Mouse (Mus musculus): ENCODE results near the gene Ccnf. TPM values are rescaled to one million over a fixed set of nuclear protein-coding genes. Genes with fewer than 3 reads are reported as not detected.
A peak's percentile ranks its signal among the peaks of the same experiment; 100 is the strongest.

Gene Ccnf
- polyA plus RNA-seq, 1 experiment from 2014 or later = 95.6 TPM

GRCm38 (mm10) chr17:24209043-24209915 lies 42.0 kb downstream of the Ccnf start, which contains the start of gene Ntn3:
Gene Ntn3 (minus strand): TSS chr17:24209531.
- Histone ChIP-seq H3K36me3 (ENCODE audit: control insufficient read depth, insufficient read depth, low read length) (no peaks in the 10 kb centered on the region), H3K9ac (ENCODE audit: low read depth, low read length) (peak within 1 kb of the TSS; percentile 80), H3K4me2 (peak within 1 kb of the TSS; percentile 100), H3K4me3 (ENCODE audit: low read depth, low read length) (peak within 1 kb of the TSS; percentile 72), H3K27me3 (replicated peaks; ENCODE audit: control insufficient read depth, insufficient read depth, low read length) (peaks cover 25% of the 10 kb centered on the region), H3K9me3 (ENCODE audit: control insufficient read depth, low read length) (no peaks in the 10 kb centered on the region), H3K4me1 (replicated peaks; ENCODE audit: control insufficient read depth, insufficient read depth, low read length) (peaks cover 74% of the 10 kb centered on the region), H3K27ac (ENCODE audit: low read depth, low read length) (peak within 1 kb of the TSS; percentile 97)
- DNase-seq (ENCODE audit: low spot score) = peak; percentile 84
- WGBS = 2% methylated on average over 42 of the region's 43 CpGs
- ATAC-seq (replicated peaks; ENCODE audit: low FRiP score) = peak; percentile 85

GRCm38 (mm10) chr17:24208641-24209042 lies 42.6 kb downstream of the Ccnf start:
- 5% methylated on average over 29 of the region's 29 CpGs for WGBS
- Histone ChIP-seq H3K9ac (ENCODE audit: low read depth, low read length) (peak overlapping the region; percentile 80), H3K9me3 (ENCODE audit: control insufficient read depth, low read length) (no peaks in the 10 kb centered on the region), H3K27ac (ENCODE audit: low read depth, low read length) (peak overlapping the region; percentile 97), H3K4me3 (ENCODE audit: low read depth, low read length) (peak overlapping the region; percentile 72), H3K27me3 (replicated peaks; ENCODE audit: control insufficient read depth, insufficient read depth, low read length) (peaks cover 25% of the 10 kb centered on the region), H3K36me3 (ENCODE audit: control insufficient read depth, insufficient read depth, low read length) (no peaks in the 10 kb centered on the region), H3K4me2 (peak overlapping the region; percentile 100), H3K4me1 (replicated peaks; ENCODE audit: control insufficient read depth, insufficient read depth, low read length) (peaks cover 81% of the 10 kb centered on the region)
- DNase-seq (ENCODE audit: low spot score) (no peak), ATAC-seq (replicated peaks; ENCODE audit: low FRiP score) (no peak)

GRCm38 (mm10) chr17:24207768-24208640 lies 43.3 kb downstream of the Ccnf start:
- Histone ChIP-seq H3K9ac (ENCODE audit: low read depth, low read length) (peak overlapping the region; percentile 91), H3K27me3 (replicated peaks; ENCODE audit: control insufficient read depth, insufficient read depth, low read length) (peaks cover 25% of the 10 kb centered on the region), H3K36me3 (ENCODE audit: control insufficient read depth, insufficient read depth, low read length) (no peaks in the 10 kb centered on the region), H3K27ac (ENCODE audit: low read depth, low read length) (peak overlapping the region; percentile 97), H3K9me3 (ENCODE audit: control insufficient read depth, low read length) (no peaks in the 10 kb centered on the region), H3K4me1 (replicated peaks; ENCODE audit: control insufficient read depth, insufficient read depth, low read length) (peaks cover 86% of the 10 kb centered on the region), H3K4me2 (peak overlapping the region; percentile 100), H3K4me3 (ENCODE audit: low read depth, low read length) (peak overlapping the region; percentile 72)
- ATAC-seq (replicated peaks; ENCODE audit: low FRiP score) (no peak), DNase-seq (ENCODE audit: low spot score) (no peak)
- WGBS = 67% methylated on average over 34 of the region's 34 CpGs

GRCm38 (mm10) chr17:24206451-24207351 lies 44.6 kb downstream of the Ccnf start:
- no peaks in the 10 kb centered on the region for H3K36me3 ChIP-seq (ENCODE audit: control insufficient read depth, insufficient read depth, low read length)
- H3K4me2 ChIP-seq = peak overlapping the region; percentile 100
- ATAC-seq (replicated peaks; ENCODE audit: low FRiP score) (peak; percentile 49), DNase-seq (ENCODE audit: low spot score) (peak; percentile 78)
- H3K27me3 ChIP-seq (replicated peaks; ENCODE audit: control insufficient read depth, insufficient read depth, low read length) = peaks cover 25% of the 10 kb centered on the region
- WGBS = 5% methylated on average over 61 of the region's 62 CpGs
- H3K4me3 ChIP-seq (ENCODE audit: low read depth, low read length) = peak overlapping the region; percentile 72
- peak overlapping the region; percentile 97 for H3K27ac ChIP-seq (ENCODE audit: low read depth, low read length)
- peak overlapping the region; percentile 91 for H3K9ac ChIP-seq (ENCODE audit: low read depth, low read length)
- no peaks in the 10 kb centered on the region for H3K9me3 ChIP-seq (ENCODE audit: control insufficient read depth, low read length)
- H3K4me1 ChIP-seq (replicated peaks; ENCODE audit: control insufficient read depth, insufficient read depth, low read length) = peaks cover 93% of the 10 kb centered on the region

- H3K27ac ChIP-seq (ENCODE audit: low read depth, low read length) = peak overlapping the region; percentile 95
- peaks cover 93% of the 10 kb centered on the region for H3K4me1 ChIP-seq (replicated peaks; ENCODE audit: control insufficient read depth, insufficient read depth, low read length)
- H3K4me2 ChIP-seq = peak overlapping the region; percentile 100
- DNase-seq (ENCODE audit: low spot score) = no peak
- ATAC-seq (replicated peaks; ENCODE audit: low FRiP score) = peak; percentile 5; the same call in 1 of the 2 replicates
- peaks cover 2% of the 10 kb centered on the region; the same call in 1 of the 2 replicates for H3K36me3 ChIP-seq (ENCODE audit: control insufficient read depth, insufficient read depth, low read length)
- WGBS = 4% methylated on average over 15 of the region's 15 CpGs
- H3K4me3 ChIP-seq (ENCODE audit: low read depth, low read length) = peak overlapping the region; percentile 72
- H3K9me3 ChIP-seq (ENCODE audit: control insufficient read depth, low read length) = no peaks in the 10 kb centered on the region
- H3K27me3 ChIP-seq (replicated peaks; ENCODE audit: control insufficient read depth, insufficient read depth, low read length) = peaks cover 23% of the 10 kb centered on the region
- H3K9ac ChIP-seq (ENCODE audit: low read depth, low read length) = peak overlapping the region; percentile 91
Measured at GRCm38 (mm10) chr17:24205908-24206361, 45.3 kb downstream of the Ccnf start.

GRCm38 (mm10) chr17:24205284-24205888 lies 45.9 kb downstream of the Ccnf start, which contains the start of gene Tbc1d24:
Gene Tbc1d24 (minus strand): TSS chr17:24205562.
- H3K36me3 ChIP-seq (ENCODE audit: control insufficient read depth, insufficient read depth, low read length) = peaks cover 5% of the 10 kb centered on the region; the same call in 1 of the 2 replicates
- peak within 1 kb of the TSS; percentile 72 for H3K4me3 ChIP-seq (ENCODE audit: low read depth, low read length)
- H3K27me3 ChIP-seq (replicated peaks; ENCODE audit: control insufficient read depth, insufficient read depth, low read length) = peaks cover 19% of the 10 kb centered on the region
- peak within 1 kb of the TSS; percentile 91 for H3K9ac ChIP-seq (ENCODE audit: low read depth, low read length)
- peak within 1 kb of the TSS; percentile 97 for H3K27ac ChIP-seq (ENCODE audit: low read depth, low read length)
- H3K4me2 ChIP-seq = peak within 1 kb of the TSS; percentile 100
- H3K9me3 ChIP-seq (ENCODE audit: control insufficient read depth, low read length) = no peaks in the 10 kb centered on the region
- peaks cover 93% of the 10 kb centered on the region for H3K4me1 ChIP-seq (replicated peaks; ENCODE audit: control insufficient read depth, insufficient read depth, low read length)
- DNase-seq (ENCODE audit: low spot score) = peak; percentile 93
- ATAC-seq (replicated peaks; ENCODE audit: low FRiP score) = peak; percentile 52
- under 1% methylated on average over 64 of the region's 65 CpGs for WGBS

GRCm38 (mm10) chr17:24204846-24205245 lies 46.4 kb downstream of the Ccnf start:
- 7% methylated on average over 7 of the region's 7 CpGs for WGBS
- H3K27ac ChIP-seq (ENCODE audit: low read depth, low read length) = peak overlapping the region; percentile 95
- peaks cover 14% of the 10 kb centered on the region for H3K27me3 ChIP-seq (replicated peaks; ENCODE audit: control insufficient read depth, insufficient read depth, low read length)
- peak overlapping the region; percentile 91 for H3K9ac ChIP-seq (ENCODE audit: low read depth, low read length)
- no peak for ATAC-seq (replicated peaks; ENCODE audit: low FRiP score)
- H3K36me3 ChIP-seq (ENCODE audit: control insufficient read depth, insufficient read depth, low read length) = peaks cover 5% of the 10 kb centered on the region; the same call in 1 of the 2 replicates
- no peaks in the 10 kb centered on the region for H3K9me3 ChIP-seq (ENCODE audit: control insufficient read depth, low read length)
- H3K4me1 ChIP-seq (replicated peaks; ENCODE audit: control insufficient read depth, insufficient read depth, low read length) = peaks cover 93% of the 10 kb centered on the region
- H3K4me2 ChIP-seq = peak overlapping the region; percentile 100
- peak overlapping the region; percentile 72 for H3K4me3 ChIP-seq (ENCODE audit: low read depth, low read length)
- no peak for DNase-seq (ENCODE audit: low spot score)
